Mouse (Mus musculus) granulocyte monocyte progenitor cell, adult 5-6 weeks (primary cell): Measurements from ENCODE around the gene Gm10358. TPM values are rescaled to one million over a fixed set of nuclear protein-coding genes. Genes with fewer than 3 reads are reported as not detected.
"Not testable (repeated sequence)": the region's sequence is repeated elsewhere in the genome, so short reads cannot be mapped to it uniquely, and the experiment has no call there.

Experiments
- ATAC-seq: replicated peaks from 2 replicates; pipeline ENCODE4 v1.8.0; 2016; ENCODE audit warnings: mild to moderate bottlenecking, moderate TSS enrichment, inconsistent platforms; ENCODE audit not compliant: poor library complexity, severe bottlenecking
- total RNA-seq, 2 experiments: library from RNA; stranded (forward) in 1 of 2; stranded (reverse) in 1 of 2; fragments of 200-712, 200-1000 nt in 1 of 2; fragments of >200 nt in 1 of 2; fragmentation: Nextera tagmentation in 1 of 2; gene quantifications; 2 replicates each; pipeline ENCODE4 v1.2.3; 2014 to 2017

Gene Gm10358
- total RNA-seq (2014; fragmentation: Nextera tagmentation) (not detected in 2 replicates), total RNA-seq (2017) (0.13 TPM in 1 of 2 replicates, not detected in the other)

DNA sequence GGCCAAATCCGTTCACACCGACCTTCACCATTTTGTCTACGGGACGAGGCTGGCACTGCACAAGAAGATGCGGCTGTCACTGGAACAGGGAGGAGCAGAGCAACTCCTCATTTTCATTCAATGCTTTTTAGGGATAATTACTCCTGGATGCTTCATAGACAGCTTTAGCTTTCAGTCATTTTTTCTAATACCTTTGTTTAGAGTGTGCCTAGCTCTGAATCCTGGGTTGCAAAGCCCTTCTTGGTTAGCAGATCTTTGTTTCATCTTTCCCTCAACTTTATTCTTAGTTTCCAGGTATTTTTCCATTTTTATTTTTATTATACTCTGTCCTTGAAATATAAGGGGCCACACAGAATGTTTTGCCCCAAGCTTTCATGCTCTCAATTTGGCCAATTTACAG, at the start of gene Gm10358:
Gene Gm10358 (minus strand): TSS at position 101 of the 400 bp plus-strand sequence.
- no peak for ATAC-seq

DNA sequence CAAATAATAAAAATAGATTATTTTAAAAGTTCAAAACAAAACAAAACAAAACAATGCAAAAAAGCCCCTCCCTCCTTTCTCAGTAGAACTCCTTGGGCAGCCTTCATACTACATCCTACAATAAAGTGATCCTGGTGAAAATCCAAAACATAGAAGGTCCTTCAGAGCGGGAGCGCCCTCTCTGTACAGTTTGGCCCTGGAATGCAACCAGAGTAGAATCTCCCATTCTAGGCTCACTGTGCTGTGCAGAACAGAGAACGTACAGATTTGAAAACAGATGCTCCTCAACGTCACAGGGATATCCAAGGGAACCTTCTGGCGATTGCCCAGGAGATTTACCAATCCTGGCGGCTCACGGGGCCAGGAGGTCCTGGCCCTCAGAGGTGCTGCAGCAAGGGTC, 42.0 kb upstream of the Gm10358 start, which contains the start of gene Iqcm:
Gene Iqcm (plus strand): TSS at position 301 of the 400 bp plus-strand sequence.
- ATAC-seq = no peak

DNA sequence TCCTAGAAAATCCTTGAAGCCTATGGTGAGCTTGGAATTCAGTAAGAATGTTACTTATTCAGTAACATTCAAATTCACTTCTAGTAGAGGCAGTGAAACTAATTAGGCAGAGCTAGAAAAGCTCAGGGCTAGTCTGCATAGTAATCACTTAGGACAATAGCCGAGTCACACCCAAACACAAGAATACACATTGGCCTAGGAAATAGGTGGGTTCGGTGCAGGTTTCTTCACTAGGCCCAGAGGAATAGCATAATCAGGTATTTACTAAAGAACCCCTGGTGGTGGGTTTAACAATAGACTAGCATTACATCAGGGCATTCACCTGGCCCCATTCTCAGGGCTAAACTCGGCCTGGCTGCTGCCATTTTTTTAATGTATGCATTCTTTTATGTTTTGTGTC, 9.3 kb upstream of the Gm10358 start:
- ATAC-seq = not testable (repeated sequence)

DNA sequence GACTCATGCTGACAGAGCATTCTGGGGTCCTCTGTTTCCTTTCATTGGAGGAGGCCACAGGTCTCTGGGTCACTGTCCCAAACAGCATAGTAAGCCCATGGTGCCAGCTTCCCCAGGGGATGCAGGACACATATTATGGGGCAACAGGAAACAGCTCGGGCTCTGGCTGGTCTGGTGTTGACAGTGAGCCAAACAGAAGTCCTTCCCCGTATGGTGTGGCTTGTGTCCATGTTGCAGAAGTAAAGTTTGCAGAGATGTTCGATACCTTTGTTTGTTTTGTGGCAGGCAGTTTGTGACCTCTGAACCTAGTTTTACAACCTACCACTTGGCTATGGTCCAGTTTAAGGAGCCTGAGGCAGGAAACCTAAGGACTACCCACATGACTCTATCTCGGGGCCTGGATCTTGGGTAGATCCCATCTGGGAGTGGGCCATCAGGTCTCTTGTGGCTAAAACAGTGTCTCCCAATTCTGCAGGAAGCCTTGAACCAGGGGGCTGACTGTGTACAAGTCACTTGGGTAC, 21.6 kb downstream of the Gm10358 start:
- ATAC-seq = no peak

DNA sequence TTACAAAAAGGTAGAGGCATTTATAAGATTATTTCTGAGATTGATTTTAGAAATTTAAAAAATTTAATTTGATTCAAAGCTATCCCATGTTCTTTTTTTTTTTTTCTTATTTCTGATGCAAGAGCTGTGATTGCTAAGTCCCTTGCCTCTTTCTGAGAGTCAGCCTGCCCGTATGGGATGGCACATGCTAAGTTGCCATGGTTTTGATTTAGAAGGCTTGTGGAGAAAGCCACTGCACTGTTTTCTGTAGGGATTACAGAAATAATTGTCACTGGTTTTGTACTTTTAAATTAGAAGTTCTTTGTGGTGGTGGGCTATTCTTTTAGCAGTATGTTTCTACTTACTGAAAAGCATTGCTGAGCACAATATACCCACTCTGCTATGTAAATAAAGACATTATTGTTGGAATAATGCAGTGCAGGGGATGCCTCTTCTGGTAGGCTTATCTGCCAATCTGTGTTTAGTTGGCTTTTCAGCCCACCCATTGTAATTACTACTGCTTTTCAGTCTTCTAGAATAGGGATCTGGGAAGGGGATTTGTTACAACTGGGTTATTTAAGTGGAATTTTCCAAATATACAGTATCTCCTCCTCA, 30.8 kb downstream of the Gm10358 start:
- no peak for ATAC-seq

DNA sequence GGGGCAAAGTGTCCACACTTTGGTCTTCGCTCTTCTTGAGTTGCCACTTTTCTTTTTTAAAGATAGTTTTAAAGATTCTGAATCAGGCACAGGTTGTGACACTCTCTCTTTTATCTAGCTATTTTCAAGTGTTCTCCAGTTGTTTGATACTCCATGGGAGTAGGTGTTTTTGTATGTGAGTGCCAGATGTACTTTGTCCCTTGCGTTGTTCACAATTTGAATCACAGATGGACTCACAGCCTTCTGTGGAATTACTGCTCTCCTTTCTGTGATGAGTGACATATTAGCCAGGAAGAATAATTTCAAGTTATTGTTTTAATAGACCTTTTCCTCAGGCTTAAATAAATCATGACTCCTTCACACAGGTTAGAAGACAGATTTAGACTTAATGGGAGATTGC, 34.4 kb downstream of the Gm10358 start:
- ATAC-seq = no peak

Other genes starting within 250 kb of the Gm10358 start
- not detected in 2 replicates for gene Rasd2, start 192.6 kb downstream of the Gm10358 start, total RNA-seq (2014; fragmentation: Nextera tagmentation)
- 0.22 TPM in 1 of 2 replicates, not detected in the other for gene Rasd2, start 192.6 kb downstream of the Gm10358 start, total RNA-seq (2017)
- gene Iqcm, start 42.1 kb upstream of the Gm10358 start, total RNA-seq (2014; fragmentation: Nextera tagmentation) = not detected in 2 replicates
- not detected in 2 replicates for gene Iqcm, start 42.1 kb upstream of the Gm10358 start, total RNA-seq (2017)